Mouse (Mus musculus): ENCODE measurements around the gene Tcp1. TPM values are rescaled to one million over a fixed set of nuclear protein-coding genes. Genes with fewer than 3 reads are reported as not detected.

Gene Tcp1
- total and polyA plus RNA-seq, 3 experiments, result 485 to 1,425 (median 570) TPM

GRCm38 (mm10) chr17:12875734-12876133 is 39.8 kb upstream of the Tcp1 start, which contains the start of gene Mrgprh (continued):
- TF ChIP-seq RCOR1 (IDR thresholded peaks at IDR 0.05; ENCODE audit: low read depth, low read length) (no peak), MXI1 (IDR thresholded peaks at IDR 0.05; ENCODE audit: low read depth, low read length) (no peak)

GRCm38 (mm10) chr17:12880178-12880577 is 35.3 kb upstream of the Tcp1 start:
- DNase-seq (ENCODE audit: low read depth, low spot score), result peak; percentile 86
- TF ChIP-seq CHD1 (IDR thresholded peaks at IDR 0.05; ENCODE audit: low read depth, low read length) (no peak), MAX (IDR thresholded peaks at IDR 0.05; ENCODE audit: low read length) (no peak), CHD2 (IDR thresholded peaks at IDR 0.05; ENCODE audit: low read length) (no peak), CTCF (IDR thresholded peaks at IDR 0.05 in 2 of 3, conservative IDR thresholded peaks at IDR 0.05 in 1 of 3; ENCODE audit: control insufficient read depth in 1 of 3, insufficient read depth in 1 of 3, low read depth in 2 of 3, low read length in 3 of 3, poor library complexity in 1 of 3, severe bottlenecking in 1 of 3) (peak; percentile 73 to 94 (median 78)), ZKSCAN1 (IDR thresholded peaks at IDR 0.05; ENCODE audit: low read depth, low read length) (no peak), E2F4 (IDR thresholded peaks at IDR 0.05; ENCODE audit: borderline replicate concordance, low read depth, low read length) (no peak), TCF12 (IDR thresholded peaks at IDR 0.05; ENCODE audit: low read depth, low read length) (no peak), MEF2A (IDR thresholded peaks at IDR 0.05; ENCODE audit: extremely low read depth, insufficient replicate concordance, low read depth, low read length, poor library complexity, severe bottlenecking) (no peak), POLR2AphosphoS2 (IDR thresholded peaks at IDR 0.05; ENCODE audit: low read length) (no peak), POLR2A (IDR thresholded peaks at IDR 0.05; ENCODE audit: control insufficient read depth in 1 of 2, insufficient read depth in 1 of 2, low read depth in 1 of 2, low read length in 2 of 2, poor library complexity in 1 of 2) (no peak), EP300 (IDR thresholded peaks at IDR 0.05; ENCODE audit: low read depth in 1 of 2, low read length in 2 of 2) (no peak), ETS1 (IDR thresholded peaks at IDR 0.05; ENCODE audit: low read depth, low read length) (no peak), ZNF384 (IDR thresholded peaks at IDR 0.05; ENCODE audit: low read depth, low read length) (no peak), JUND (IDR thresholded peaks at IDR 0.05; ENCODE audit: low read depth, low read length) (no peak), POLR2AphosphoS5 (IDR thresholded peaks at IDR 0.05; ENCODE audit: borderline replicate concordance, low read depth, low read length) (no peak), SIN3A (IDR thresholded peaks at IDR 0.05; ENCODE audit: low read length) (no peak), USF2 (IDR thresholded peaks at IDR 0.05; ENCODE audit: borderline replicate concordance in 1 of 2, insufficient read depth in 1 of 2, low read depth in 1 of 2, low read length in 2 of 2) (no peak), ELF1 (IDR thresholded peaks at IDR 0.05; ENCODE audit: low read depth, low read length) (no peak), RAD21 (IDR thresholded peaks at IDR 0.05; ENCODE audit: low read depth, low read length) (peak; percentile 90), SMC3 (IDR thresholded peaks at IDR 0.05; ENCODE audit: low read depth, low read length) (peak; percentile 74), ZMIZ1 (IDR thresholded peaks at IDR 0.05; ENCODE audit: low read depth, low read length) (no peak), KAT2A (conservative IDR thresholded peaks at IDR 0.05; ENCODE audit: low read depth, low read length) (no peak), ZC3H11A (IDR thresholded peaks at IDR 0.05; ENCODE audit: low read depth, low read length) (peak; percentile 59), TBP (IDR thresholded peaks at IDR 0.05; ENCODE audit: low read depth, low read length) (no peak), MYB (IDR thresholded peaks at IDR 0.05; ENCODE audit: low read depth, low read length) (no peak), MAFK (IDR thresholded peaks at IDR 0.05; ENCODE audit: borderline replicate concordance, low read depth, low read length) (no peak), HCFC1 (IDR thresholded peaks at IDR 0.05; ENCODE audit: low read depth, low read length) (no peak), MYC (IDR thresholded peaks at IDR 0.05; ENCODE audit: low read depth, low read length) (no peak), BHLHE40 (IDR thresholded peaks at IDR 0.05; ENCODE audit: borderline replicate concordance, low read depth, low read length) (no peak), UBTF (IDR thresholded peaks at IDR 0.05; ENCODE audit: borderline replicate concordance, insufficient read depth, low read depth, low read length) (no peak)
- no peaks in the 10 kb centered on the region for H3K79me2 ChIP-seq (ENCODE audit: control insufficient read depth, insufficient read depth, low read length, poor library complexity)
- no peak overlapping the region for H3K9ac ChIP-seq (ENCODE audit: control insufficient read depth, low read depth, low read length, poor library complexity, severe bottlenecking)
- H3K4me3 ChIP-seq (ENCODE audit: control insufficient read depth in 1 of 2, insufficient read depth in 1 of 2, low read depth in 2 of 2, low read length in 2 of 2), result no peak overlapping the region
- H3K27ac ChIP-seq (ENCODE audit: control insufficient read depth, low read depth, low read length), result no peak overlapping the region
- peaks cover 0 to 2% of the 10 kb centered on the region in 2 experiments; a peak in 1 of 4 replicates for H3K36me3 ChIP-seq (ENCODE audit: control insufficient read depth in 1 of 2, insufficient read depth in 2 of 2, low read length in 2 of 2)
- no peaks in the 10 kb centered on the region for H3K27me3 ChIP-seq (ENCODE audit: control insufficient read depth in 1 of 2, insufficient read depth in 2 of 2, low read length in 2 of 2)
- H3K9me3 ChIP-seq (replicated peaks; ENCODE audit: insufficient read depth, low read length), result no peaks in the 10 kb centered on the region
- H3K4me1 ChIP-seq (ENCODE audit: control insufficient read depth in 1 of 2, insufficient read depth in 2 of 2, low read length in 2 of 2), result peaks cover 0 to 4% of the 10 kb centered on the region in 2 experiments; a peak in 1 of 4 replicates
